Mouse (Mus musculus) olfactory bulb, adult 2 months (tissue): ENCODE results near the gene B4galt1.

ENCODE experiments used
- CTCF ChIP-seq: fragments of 200-500 bp; IDR thresholded peaks from 2 replicates; pipeline ENCODE4 v1.5.1; 2012; ENCODE audit warnings: low read depth, mild to moderate bottlenecking, low read length, moderate library complexity; ENCODE audit not compliant: insufficient read depth
- POLR2A ChIP-seq: fragments of 200-500 bp; IDR thresholded peaks from 2 replicates; pipeline ENCODE4 v1.6.1; 2012; ENCODE audit warnings: mild to moderate bottlenecking, low read depth, low read length, moderate library complexity; ENCODE audit not compliant: insufficient read depth

DNA sequence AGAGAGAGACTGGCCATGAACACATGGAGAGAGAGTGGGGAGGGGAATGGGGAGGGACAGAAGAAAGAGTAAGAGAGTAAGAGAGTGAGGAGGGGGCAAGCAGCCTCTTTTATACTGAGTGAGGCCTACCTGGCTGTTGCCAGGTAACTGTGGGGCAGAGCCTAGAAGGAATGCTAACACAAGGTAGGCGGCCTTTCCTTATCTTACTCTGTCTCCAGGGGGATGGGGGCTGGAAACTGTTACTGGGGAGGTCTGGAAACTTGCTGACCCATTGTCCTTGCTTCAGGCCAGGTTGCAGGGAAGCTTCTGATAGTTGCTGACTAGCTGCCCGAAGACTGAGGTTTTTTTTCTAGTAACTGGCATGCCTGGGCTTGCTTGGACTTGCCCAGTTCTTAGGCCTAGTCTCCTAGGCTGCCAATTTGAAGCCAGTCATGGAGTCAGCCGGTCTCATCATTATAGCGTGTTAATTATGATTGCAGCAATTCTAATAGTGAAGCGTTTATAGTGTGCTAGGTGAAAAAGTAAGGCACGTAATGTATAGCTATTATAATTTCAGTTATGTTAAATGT lies 44.8 kb upstream of the B4galt1 start:
- TF ChIP-seq POLR2A (no peak), CTCF (no peak)
